Mouse (Mus musculus) kidney, embryonic 16.5 days (tissue): ENCODE data around the gene A130010J15Rik. TPM values are rescaled to one million over a fixed set of nuclear protein-coding genes. Genes with fewer than 3 reads are reported as not detected.

Experiments used
- polyA plus RNA-seq: library from polyadenylated mRNA; unstranded; fragments of >200 nt; fragmentation: Nextera tagmentation; extraction: Ambion mirVana; gene quantifications from 2 replicates; pipeline ENCODE4 v1.2.1, GENCODE M21; 2015

The A130010J15Rik gene
- polyA plus RNA-seq, 1 experiment from 2014 or later: 17.1 TPM

Other genes with a start within 250 kb of the A130010J15Rik start
- gene Syt14, start 132.3 kb upstream of the A130010J15Rik start, polyA plus RNA-seq: 1.5 and 2.2 TPM in 2 replicates
- 10.0 and 10.3 TPM in 2 replicates for gene Diexf, start 37.8 kb upstream of the A130010J15Rik start, polyA plus RNA-seq
- 18.2 and 18.6 TPM in 2 replicates for gene Irf6, start 14.9 kb upstream of the A130010J15Rik start, polyA plus RNA-seq
- gene Traf3ip3, start 33.7 kb downstream of the A130010J15Rik start, polyA plus RNA-seq: 2.0 and 2.1 TPM in 2 replicates
- gene Lamb3, start 39.7 kb downstream of the A130010J15Rik start, polyA plus RNA-seq: 1.2 and 2.3 TPM in 2 replicates
- gene Hsd11b1, start 96.0 kb downstream of the A130010J15Rik start, polyA plus RNA-seq: 2.6 and 4.6 TPM in 2 replicates
- 39.8 and 55.9 TPM in 2 replicates for gene G0s2, start 105.2 kb downstream of the A130010J15Rik start, polyA plus RNA-seq
- gene Camk1g, start 202.3 kb downstream of the A130010J15Rik start, polyA plus RNA-seq: 14.1 and 16.2 TPM in 2 replicates